Mouse (Mus musculus) left cerebral cortex, adult 2 months (tissue): ENCODE results near the gene Mipol1. TPM values are rescaled to one million over a fixed set of nuclear protein-coding genes. Genes with fewer than 3 reads are reported as not detected.

Experiments
- DNase-seq, 2 experiments: peaks; one replicate each; pipeline ENCODE4 v3.0.0; 2021 to 2022; ENCODE audit warnings: low spot score in 2 of 2, mixed read lengths in 1 of 2; ENCODE audit errors: extremely low spot score in 1 of 2
- H3K27ac ChIP-seq: fragments of 200-600 bp; 2 replicates; pipeline ENCODE4 v1.8.1; 2022
- H3K4me3 ChIP-seq: fragments of 200-600 bp; 2 replicates; pipeline ENCODE4 v1.8.1; 2022
- CTCF ChIP-seq: fragments of 200-600 bp; IDR thresholded peaks from 2 replicates; pipeline ENCODE4 v1.8.1; 2022; ENCODE audit warnings: antibody characterized with exemption, mild to moderate bottlenecking, moderate library complexity
- intact Hi-C: fragments of 180-260 bp; cut with DNase I; formaldehyde crosslinking; loops from one replicate; pipeline ENCODE4 v1.15.1; 2025
- total RNA-seq, 2 experiments: library from RNA; stranded (reverse); gene quantifications; 2 replicates each; pipeline ENCODE4 v1.2.3; 2021

Mipol1 gene
- total RNA-seq, 2 experiments from 2014 or later: 5.4 to 6.4 TPM

GRCm38 (mm10) chr12:57508938-57509337 is 278.7 kb downstream of the Mipol1 start:
- no peak overlapping the region for H3K4me3 ChIP-seq
- no peak for TF ChIP-seq CTCF
- H3K27ac ChIP-seq: no peak overlapping the region
- intact Hi-C loops: no loop called here
- no peak for DNase-seq

DNA sequence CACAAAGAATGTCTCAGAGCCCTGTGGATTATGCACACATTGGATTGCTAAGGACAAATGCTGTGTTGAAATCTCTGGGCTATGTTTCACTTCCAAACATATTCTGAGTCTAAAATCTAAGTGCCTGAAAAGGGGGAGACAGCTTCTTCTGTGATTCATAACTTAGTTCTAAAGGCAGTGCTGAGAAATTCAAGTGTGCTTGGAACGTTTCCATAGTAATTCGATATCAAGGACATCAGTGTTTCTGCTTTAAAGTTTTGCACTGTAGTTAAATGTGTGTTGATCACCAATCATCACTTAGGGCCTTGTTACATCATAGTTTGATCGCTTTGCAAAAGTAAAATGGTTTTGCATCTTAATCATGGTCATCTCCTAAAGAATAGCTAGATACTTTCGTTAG is 279.5 kb downstream of the Mipol1 start:
- Histone ChIP-seq H3K4me3 (no peak overlapping the region), H3K27ac (no peak overlapping the region)
- intact Hi-C loops: loop anchor here (10.0 kb wide), 1 partner anchor 225 kb away; no protein-coding TSS in a partner anchor
- TF ChIP-seq CTCF: no peak
- no peak for DNase-seq

DNA sequence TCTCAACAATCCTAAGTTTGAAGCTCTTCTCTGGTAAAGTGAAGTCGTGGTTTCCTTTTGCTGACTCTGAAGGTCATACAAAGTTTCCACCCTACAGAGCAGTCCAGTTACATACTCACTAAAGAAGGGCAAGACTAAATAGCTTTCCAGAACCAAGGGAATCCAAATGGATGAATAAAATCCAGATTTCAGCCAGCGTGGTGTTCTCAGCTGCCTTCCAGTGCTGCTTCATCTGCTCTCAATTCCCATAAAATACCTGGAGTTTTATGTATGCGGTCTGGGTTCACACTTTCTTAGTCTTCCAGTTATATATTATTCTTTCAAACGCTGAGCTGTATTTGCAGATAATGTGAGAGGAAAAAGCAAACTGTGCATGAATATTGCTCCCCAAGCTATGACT is 280.9 kb downstream of the Mipol1 start:
- Histone ChIP-seq H3K4me3 (no peak overlapping the region), H3K27ac (no peak overlapping the region)
- no peak for DNase-seq
- no peak for TF ChIP-seq CTCF
- intact Hi-C loops: loop anchor here (10.0 kb wide), 1 partner anchor 226 kb away; no protein-coding TSS in a partner anchor

- intact Hi-C loops: loop anchor here (10.0 kb wide), 1 partner anchor 227 kb away; no protein-coding TSS in a partner anchor
- no peak overlapping the region for H3K27ac ChIP-seq
- no peak for TF ChIP-seq CTCF
- H3K4me3 ChIP-seq: no peak overlapping the region
- DNase-seq: no peak
These were observed 281.3 kb downstream of the Mipol1 start for GRCm38 (mm10) chr12:57511560-57511959.

GRCm38 (mm10) chr12:57514552-57514951 is 284.3 kb downstream of the Mipol1 start:
- H3K4me3 ChIP-seq: no peak overlapping the region
- no peak for DNase-seq
- TF ChIP-seq CTCF: no peak; the same call in 1 of the 2 replicates
- intact Hi-C loops: loop anchor here (10.0 kb wide), 1 partner anchor 230 kb away; no protein-coding TSS in a partner anchor
- H3K27ac ChIP-seq: no peak overlapping the region

DNA sequence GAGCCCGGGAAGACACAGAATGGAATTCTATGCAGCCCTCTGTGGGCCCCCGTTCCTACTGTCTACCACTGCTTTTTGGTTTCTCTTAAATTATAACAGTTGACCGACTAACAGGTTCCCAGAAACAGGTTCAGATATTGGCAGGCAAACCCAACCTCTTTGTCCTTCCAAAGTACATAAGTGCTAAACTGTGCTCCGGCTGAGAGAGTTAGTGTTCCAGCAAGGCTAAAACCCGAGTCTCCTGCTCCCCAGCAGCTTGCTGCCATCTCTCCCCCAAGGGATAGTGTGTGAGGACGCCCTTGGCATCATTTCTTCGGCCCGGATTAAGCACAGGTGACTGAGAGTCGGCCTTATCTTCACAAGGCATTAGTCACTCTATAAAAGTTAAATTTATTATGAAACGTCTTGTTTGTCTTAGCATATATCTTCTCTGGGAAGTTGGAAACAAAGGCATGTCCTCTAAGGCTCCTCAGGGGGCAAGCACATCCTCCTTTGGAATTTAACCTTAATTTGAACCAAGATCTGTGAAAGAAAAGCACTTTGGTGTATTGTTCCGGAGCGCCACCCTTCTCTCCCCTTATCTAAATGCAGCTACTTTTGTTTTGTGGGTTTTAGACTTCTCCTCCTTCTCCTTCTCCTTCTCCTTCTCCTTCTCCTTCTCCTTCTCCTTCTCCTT is 285.6 kb downstream of the Mipol1 start:
- intact Hi-C loops: loop anchor here (10.0 kb wide), 1 partner anchor 231 kb away; no protein-coding TSS in a partner anchor
- no peak for DNase-seq
- Histone ChIP-seq H3K4me3 (no peak overlapping the region), H3K27ac (no peak overlapping the region)
- no peak for TF ChIP-seq CTCF

GRCm38 (mm10) chr12:57528335-57528734 is 298.1 kb downstream of the Mipol1 start:
- DNase-seq: no peak

DNA sequence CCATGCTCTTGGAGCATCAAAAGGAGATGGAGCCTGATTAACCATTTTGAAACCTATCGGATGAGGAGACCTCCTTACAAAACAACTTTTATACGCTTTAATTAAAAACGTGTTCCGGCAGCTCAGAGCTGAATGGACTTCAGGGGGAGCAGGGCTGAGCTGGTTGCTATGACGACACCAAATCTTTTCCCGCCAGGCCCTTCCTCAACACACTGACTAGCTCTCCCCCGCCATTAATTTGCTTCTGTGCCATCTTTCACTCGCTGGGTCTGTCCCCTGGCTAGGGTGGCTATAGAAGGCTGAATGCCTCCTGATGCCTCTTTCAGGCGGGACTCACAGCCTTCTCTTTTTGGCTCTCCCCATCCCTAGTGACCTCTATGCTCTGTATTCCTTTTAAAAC is 300.2 kb downstream of the Mipol1 start:
- Histone ChIP-seq H3K4me3 (no peak overlapping the region), H3K27ac (no peak overlapping the region)
- DNase-seq: no peak
- intact Hi-C loops: no loop called here
- TF ChIP-seq CTCF: no peak

More at GRCm38 (mm10) chr12:57528335-57528734, 298.1 kb downstream of the Mipol1 start:
- TF ChIP-seq CTCF: no peak
- no peak overlapping the region for H3K4me3 ChIP-seq
- no peak overlapping the region for H3K27ac ChIP-seq
- intact Hi-C loops: no loop called here

DNA sequence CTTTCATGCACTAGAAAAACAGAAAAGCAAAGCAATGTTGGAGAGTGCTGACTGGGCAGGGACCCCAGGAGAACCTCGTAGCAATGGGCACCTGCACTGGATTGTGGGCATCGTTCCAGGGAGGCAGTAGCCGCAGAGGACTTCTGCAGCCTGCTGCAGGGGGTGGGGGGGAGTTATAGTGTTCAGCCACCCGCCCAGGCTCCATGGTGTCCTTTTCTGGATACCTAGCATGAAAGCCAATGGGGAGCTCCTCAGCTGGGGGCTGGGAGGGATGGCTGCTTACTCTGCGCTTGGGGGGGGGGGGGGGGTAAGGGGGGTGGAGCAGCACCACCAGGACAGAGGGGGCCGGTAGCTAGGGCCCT is 304.3 kb downstream of the Mipol1 start:
- intact Hi-C loops: no loop called here
- no peak for DNase-seq
- Histone ChIP-seq H3K4me3 (no peak overlapping the region), H3K27ac (no peak overlapping the region)
- TF ChIP-seq CTCF: no peak

DNA sequence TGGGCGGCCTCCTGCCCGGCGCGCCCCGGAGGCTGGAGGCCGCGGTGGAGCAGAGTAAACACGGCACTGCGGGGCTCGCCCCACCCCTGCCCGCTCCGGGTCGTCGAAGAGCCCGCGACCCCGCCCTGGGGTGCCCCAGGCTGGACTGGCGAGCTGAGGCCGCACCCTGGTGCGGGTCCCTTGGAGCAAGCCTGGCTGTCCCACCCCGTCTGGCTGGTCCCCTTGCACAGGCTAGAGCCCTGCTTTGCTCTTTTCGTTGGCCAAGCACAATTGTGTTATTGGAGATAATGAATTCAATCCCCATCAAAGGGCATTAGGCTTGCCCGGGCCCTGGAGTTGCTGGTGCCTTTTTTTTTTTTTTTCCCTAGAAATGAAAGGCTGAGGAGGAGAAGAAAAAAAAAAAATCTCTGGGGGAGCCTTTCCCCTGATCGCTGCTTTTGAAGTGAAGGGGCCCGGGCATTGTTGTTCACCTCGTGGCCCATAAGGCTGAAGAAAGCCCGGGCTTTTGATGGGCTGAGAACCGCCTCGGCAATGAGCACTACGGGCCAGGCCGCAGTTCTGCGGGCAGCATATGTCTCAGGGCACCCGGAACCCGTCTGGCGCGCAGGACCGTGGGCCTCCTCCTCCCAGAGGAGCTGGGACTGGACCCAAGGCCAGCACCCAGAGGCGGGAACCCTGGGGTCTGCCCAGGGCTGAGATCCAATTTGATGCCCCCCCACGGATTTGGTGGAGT is 304.8 kb downstream of the Mipol1 start:
- TF ChIP-seq CTCF: no peak
- Histone ChIP-seq H3K27ac (no peak overlapping the region), H3K4me3 (no peak overlapping the region)
- DNase-seq: no peak
- intact Hi-C loops: loop anchor here (5.0 kb wide), 2 partner anchors 998 to 1023 kb away; partner anchors contain the start of gene Nkx2-1

- DNase-seq: no peak
- Histone ChIP-seq H3K27ac (no peak overlapping the region), H3K4me3 (no peak overlapping the region)
- no peak for TF ChIP-seq CTCF
- intact Hi-C loops: loop anchor here (5.0 kb wide), 2 partner anchors 999 to 1024 kb away; partner anchors contain the start of gene Nkx2-1
These were observed 306.1 kb downstream of the Mipol1 start for GRCm38 (mm10) chr12:57536056-57536908.
